Mouse (Mus musculus) cerebellum, adult 2 months (tissue): ENCODE results near the gene Srsf3. TPM values are rescaled to one million over a fixed set of nuclear protein-coding genes. Genes with fewer than 3 reads are reported as not detected.

Experiments
- DNase-seq, 2 experiments: peaks; one replicate each; pipeline ENCODE4 v3.0.0; 2021
- H3K27ac ChIP-seq: fragments of 200-500 bp; 2 replicates; pipeline ENCODE4 v1.5.1; 2012; ENCODE audit warnings: low read length, control low read depth, inconsistent platforms; ENCODE audit not compliant: insufficient read depth
- H3K27me3 ChIP-seq: fragments of 200-500 bp; 2 replicates; pipeline ENCODE4 v1.6.1; 2012; ENCODE audit warnings: inconsistent platforms, mild to moderate bottlenecking, low read length, moderate library complexity; ENCODE audit not compliant: control insufficient read depth, insufficient read depth
- H3K4me1 ChIP-seq: fragments of 200-500 bp; 2 replicates; pipeline ENCODE4 v1.6.1; 2011; ENCODE audit warnings: low read length; ENCODE audit not compliant: control insufficient read depth, insufficient read depth
- H3K4me3 ChIP-seq: fragments of 200-500 bp; replicated peaks from 2 replicates; pipeline ENCODE3; 2011; ENCODE audit warnings: mild to moderate bottlenecking, low read depth, low read length, control low read depth; ENCODE audit not compliant: insufficient read depth
- CTCF ChIP-seq: fragments of 200-500 bp; IDR thresholded peaks from 2 replicates; pipeline ENCODE4 v1.5.1; 2011; ENCODE audit warnings: low read depth, mild to moderate bottlenecking, control low read depth, low read length, moderate library complexity, borderline replicate concordance; ENCODE audit not compliant: insufficient read depth
- POLR2A ChIP-seq: fragments of 200-500 bp; IDR thresholded peaks from 2 replicates; pipeline ENCODE4 v1.6.1; 2011; ENCODE audit warnings: low read length, control low read depth, borderline replicate concordance; ENCODE audit not compliant: insufficient read depth
- WGBS: fragments of 180-500 bp; shearing (Covaris S2); methylation state at CpG from one replicate; pipeline ENCODE4 v1.1.7; 2018; 5-methylcytosine and 5-hydroxymethylcytosine counted together
- polyA plus RNA-seq: library from polyadenylated mRNA; depleted of rRNA; stranded (reverse); fragments of >200 nt; gene quantifications from 2 replicates; pipeline ENCODE4 v1.2.3, GENCODE M21; 2012; rRNA removed

The Srsf3 gene
- polyA plus RNA-seq, 1 experiment: 129 TPM

GRCm38 (mm10) chr17:29084656-29085055 is 52.2 kb downstream of the Srsf3 start:
- DNase-seq: no peak

DNA sequence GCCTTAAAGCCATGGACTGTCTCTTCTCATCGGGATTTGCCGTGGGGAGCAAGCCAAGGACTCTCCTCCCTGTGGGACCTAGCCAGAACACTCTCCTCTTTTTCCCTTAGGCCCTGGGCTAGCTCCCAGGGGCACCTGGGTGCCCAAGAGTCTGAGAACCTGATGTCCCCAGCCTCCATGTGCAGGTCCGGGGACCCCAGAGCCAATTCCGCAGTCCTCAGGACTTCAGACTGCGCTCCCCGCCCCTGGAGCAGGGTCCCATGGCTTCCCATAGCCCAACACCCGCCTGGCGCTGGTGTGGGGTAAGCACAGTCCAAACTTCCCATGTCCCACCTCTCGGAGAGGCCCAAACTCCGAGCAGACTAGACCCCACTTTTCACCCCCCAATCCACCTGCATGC is 52.8 kb downstream of the Srsf3 start:
- H3K27me3 ChIP-seq: no peaks in the 10 kb centered on the region
- no peak overlapping the region for H3K27ac ChIP-seq
- TF ChIP-seq CTCF: no peak
- no peak for TF ChIP-seq POLR2A
- no peak overlapping the region for H3K4me3 ChIP-seq
- WGBS: 78% methylated on average over 10 of the region's 10 CpGs
- DNase-seq: no peak
- H3K4me1 ChIP-seq: peaks cover 4% of the 10 kb centered on the region

More at GRCm38 (mm10) chr17:29084656-29085055, 52.2 kb downstream of the Srsf3 start:
- H3K27me3 ChIP-seq: no peaks in the 10 kb centered on the region
- H3K27ac ChIP-seq: no peak overlapping the region
- peaks cover 4% of the 10 kb centered on the region for H3K4me1 ChIP-seq
- TF ChIP-seq CTCF (no peak), POLR2A (no peak)
- 88% methylated on average over 7 of the region's 7 CpGs for WGBS
- H3K4me3 ChIP-seq: no peak overlapping the region

- DNase-seq: peak in 1 of 2 experiments; percentile 7
- Histone ChIP-seq H3K4me3 (no peak overlapping the region), H3K27ac (no peak overlapping the region), H3K27me3 (no peaks in the 10 kb centered on the region), H3K4me1 (peaks cover 4% of the 10 kb centered on the region)
- TF ChIP-seq CTCF (no peak), POLR2A (no peak)
- WGBS: 42% methylated on average over 4 of the region's 4 CpGs
Measured at GRCm38 (mm10) chr17:29086916-29087315, 54.5 kb downstream of the Srsf3 start.

DNA sequence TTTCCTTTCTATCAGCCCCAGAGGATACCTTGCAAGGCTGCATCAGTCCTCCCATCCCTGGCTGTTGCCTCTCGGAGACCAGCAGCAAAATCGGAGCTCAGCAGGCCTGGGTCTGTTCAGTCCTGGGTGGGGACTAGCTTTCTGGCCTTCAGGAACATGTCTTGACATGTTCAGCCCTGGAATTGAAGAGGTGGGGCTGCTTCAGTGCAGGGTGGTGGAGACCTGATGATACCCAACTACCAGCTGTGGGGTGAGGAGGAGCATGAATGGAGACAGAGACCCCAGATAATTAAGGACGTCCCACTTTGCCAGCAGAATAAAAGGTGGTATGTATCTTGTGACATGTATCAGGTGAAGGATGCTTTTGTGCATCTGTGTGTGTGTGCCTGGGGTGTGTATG is 58.3 kb downstream of the Srsf3 start, which contains the start of gene Cdkn1a:
Cdkn1a (plus strand) TSS at position 201 of the 400 bp plus-strand sequence.
- Histone ChIP-seq H3K4me3 (no peak within 1 kb of the TSS), H3K27me3 (no peaks in the 10 kb centered on the region), H3K4me1 (peaks cover 4% of the 10 kb centered on the region), H3K27ac (no peak within 1 kb of the TSS)
- no peak for TF ChIP-seq CTCF
- TF ChIP-seq POLR2A: no peak
- WGBS: 93% methylated on average over 3 of the region's 3 CpGs
- DNase-seq: no peak

GRCm38 (mm10) chr17:29091348-29091944 is 59.0 kb downstream of the Srsf3 start:
- Histone ChIP-seq H3K27me3 (no peaks in the 10 kb centered on the region), H3K4me3 (no peak overlapping the region), H3K4me1 (peaks cover 4% of the 10 kb centered on the region), H3K27ac (no peak overlapping the region)
- TF ChIP-seq POLR2A: no peak
- no peak for TF ChIP-seq CTCF
- 57% methylated on average over 6 of the region's 6 CpGs for WGBS
- no peak for DNase-seq

DNA sequence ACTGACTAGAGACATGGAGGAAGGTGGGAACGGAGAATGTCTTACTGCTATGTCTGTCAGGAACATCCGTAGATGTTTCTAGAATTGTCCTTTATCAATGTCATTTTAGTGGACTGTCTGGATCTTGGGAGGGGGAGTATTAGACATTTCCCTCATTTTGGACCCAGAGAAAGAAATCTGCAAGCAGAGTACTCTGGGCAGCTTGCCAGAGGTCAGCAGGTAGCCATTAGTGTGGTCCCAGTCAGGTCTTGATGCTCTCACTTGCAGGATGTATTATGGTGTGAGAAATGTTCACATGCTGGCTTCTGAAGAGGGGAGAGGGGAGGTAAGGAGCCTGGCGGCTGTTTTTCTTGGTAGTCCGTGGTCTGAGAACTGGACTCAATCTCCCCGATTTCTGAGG is 60.1 kb downstream of the Srsf3 start:
- Histone ChIP-seq H3K4me3 (no peak overlapping the region), H3K27ac (no peak overlapping the region), H3K4me1 (peaks cover 9% of the 10 kb centered on the region; the same call in 1 of the 2 replicates), H3K27me3 (no peaks in the 10 kb centered on the region)
- WGBS: 72% methylated on average over 5 of the region's 5 CpGs
- no peak for DNase-seq
- TF ChIP-seq CTCF (no peak), POLR2A (no peak)

Other genes with a start within 250 kb of the Srsf3 start
- 28.1 and 32.3 TPM in 2 replicates for gene Brpf3, start 231.5 kb upstream of the Srsf3 start, polyA plus RNA-seq
- gene Pnpla1, start 174.2 kb upstream of the Srsf3 start, polyA plus RNA-seq: 0.03 and 0.05 TPM in 2 replicates
- 0.36 and 0.74 TPM in 2 replicates for gene 4930539E08Rik, start 117.3 kb upstream of the Srsf3 start, polyA plus RNA-seq
- gene Pxt1, start 88.8 kb upstream of the Srsf3 start, polyA plus RNA-seq: not detected in 2 replicates
- gene Kctd20, start 80.7 kb upstream of the Srsf3 start, polyA plus RNA-seq: 43.7 and 45.8 TPM in 2 replicates
- 82.8 and 86.7 TPM in 2 replicates for gene Stk38, start 24.6 kb upstream of the Srsf3 start, polyA plus RNA-seq
- gene Cdkn1a, start 58.3 kb downstream of the Srsf3 start, polyA plus RNA-seq: 12.6 and 19.4 TPM in 2 replicates
- gene Rab44, start 81.5 kb downstream of the Srsf3 start, polyA plus RNA-seq: 0.32 and 0.47 TPM in 2 replicates
- gene Cpne5, start 205.5 kb downstream of the Srsf3 start, polyA plus RNA-seq: 7.5 and 8.4 TPM in 2 replicates
- 25.1 and 25.3 TPM in 2 replicates for gene Ppil1, start 231.6 kb downstream of the Srsf3 start, polyA plus RNA-seq
- 102 and 111 TPM in 2 replicates for gene BC004004, start 236.2 kb downstream of the Srsf3 start, polyA plus RNA-seq